Mouse (Mus musculus) myocyte (in vitro differentiated cells): ENCODE measurements at regions not wholly inside any gene's neighbourhood (a gene's known extent, or its start where the extent isn't known, plus 50 kb on each side); places are given as distances from the start of the nearest gene placed in this dataset.

Experiments used
- CEBPB ChIP-seq: IDR thresholded peaks from 2 replicates; pipeline ENCODE4 v1.6.1; 2011; ENCODE audit warnings: mild to moderate bottlenecking, moderate library complexity; ENCODE audit not compliant: poor library complexity, insufficient read depth, severe bottlenecking
- E2F4 ChIP-seq: IDR thresholded peaks from one replicate; pipeline ENCODE4 v1.6.1; 2011; ENCODE audit warnings: mild to moderate bottlenecking, control low read depth, moderate library complexity; ENCODE audit not compliant: insufficient read depth
- MAX ChIP-seq: IDR thresholded peaks from one replicate; pipeline ENCODE4 v1.6.1; 2011; ENCODE audit warnings: low read depth, mild to moderate bottlenecking, control low read depth
- MYOD1 ChIP-seq, 3 experiments: IDR thresholded peaks; one replicate each; pipeline ENCODE4 v1.6.1; 2011; ENCODE audit warnings: control low read depth in 2 of 3, low read depth in 2 of 3, mild to moderate bottlenecking in 2 of 3, moderate library complexity in 1 of 3; ENCODE audit not compliant: insufficient read length in 2 of 3, control insufficient read depth in 1 of 3
- MYOG ChIP-seq, 3 experiments: IDR thresholded peaks; one replicate each; pipeline ENCODE4 v1.6.1; 2011; ENCODE audit warnings: control low read depth in 2 of 3, low read depth in 2 of 3, mild to moderate bottlenecking in 2 of 3; ENCODE audit not compliant: insufficient read length in 2 of 3, control insufficient read depth in 1 of 3, insufficient read depth in 1 of 3
- POLR2A ChIP-seq: IDR thresholded peaks from one replicate; pipeline ENCODE4 v1.6.1; 2011; ENCODE audit warnings: low read depth, mild to moderate bottlenecking, control low read depth, moderate library complexity; ENCODE audit not compliant: insufficient read length
- POLR2AphosphoS2 ChIP-seq: IDR thresholded peaks from one replicate; pipeline ENCODE4 v1.6.1; 2011; ENCODE audit warnings: low read depth, control low read depth; ENCODE audit not compliant: insufficient read length
- REST ChIP-seq: IDR thresholded peaks from one replicate; pipeline ENCODE4 v1.6.1; 2011; ENCODE audit warnings: mild to moderate bottlenecking, control low read depth, moderate library complexity; ENCODE audit not compliant: insufficient read depth, insufficient read length
- SRF ChIP-seq: IDR thresholded peaks from one replicate; pipeline ENCODE4 v1.6.1; 2011; ENCODE audit warnings: low read depth; ENCODE audit not compliant: control insufficient read depth, insufficient read length
- TCF12 ChIP-seq: IDR thresholded peaks from one replicate; pipeline ENCODE4 v1.6.1; 2011; ENCODE audit warnings: mild to moderate bottlenecking, control low read depth; ENCODE audit not compliant: poor library complexity, insufficient read depth, severe bottlenecking
- USF1 ChIP-seq: IDR thresholded peaks from one replicate; pipeline ENCODE4 v1.6.1; 2011; ENCODE audit warnings: low read depth, mild to moderate bottlenecking, control low read depth, moderate library complexity

DNA sequence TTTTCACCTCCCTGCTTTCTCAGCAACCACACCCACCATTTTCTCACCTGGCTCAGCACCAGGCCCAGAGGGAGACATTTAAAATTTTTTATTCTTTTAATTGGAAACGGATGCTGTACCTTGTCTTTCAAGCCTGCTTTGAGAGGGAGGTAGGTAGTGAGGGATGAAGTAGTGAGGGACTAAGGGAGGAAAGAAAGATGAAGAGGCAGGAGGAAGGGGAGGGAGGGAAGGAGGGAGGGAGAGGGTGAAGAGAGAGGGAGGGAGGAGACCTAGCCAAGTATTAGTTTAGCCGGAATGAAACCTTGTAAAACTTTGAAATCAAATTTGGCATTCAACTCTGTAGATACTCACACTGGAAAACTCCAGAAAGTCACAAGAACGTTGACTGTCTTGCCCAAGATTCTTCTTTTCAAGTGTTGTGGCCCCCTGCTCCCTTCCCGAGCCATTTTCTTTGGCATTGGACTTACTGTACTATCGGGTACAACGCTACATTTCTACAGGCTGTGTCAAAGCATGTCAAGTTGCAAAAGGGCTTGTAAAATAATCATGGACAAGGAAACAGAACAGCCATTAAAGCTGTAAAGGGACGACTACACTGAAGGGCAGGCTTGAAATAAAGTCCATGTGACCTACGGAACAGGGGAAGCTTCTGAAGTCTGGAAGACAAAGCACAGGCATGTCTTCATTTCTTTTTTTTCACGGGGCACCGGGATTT, 320.9 kb upstream of the Mpdz start:
- TF ChIP-seq POLR2A, result no peak
- no peak for TF ChIP-seq MAX
- TF ChIP-seq E2F4, result no peak
- TF ChIP-seq REST, result no peak
- TF ChIP-seq POLR2AphosphoS2, result no peak
- TF ChIP-seq MYOG (IDR thresholded peaks at IDR 0.05; ENCODE audit: control insufficient read depth in 1 of 3, insufficient read depth in 1 of 3, insufficient read length in 2 of 3, low read depth in 2 of 3), result no peak
- no peak for TF ChIP-seq USF1
- TF ChIP-seq CEBPB, result no peak
- no peak for TF ChIP-seq SRF
- TF ChIP-seq TCF12, result no peak
- no peak for TF ChIP-seq MYOD1 (IDR thresholded peaks at IDR 0.05; ENCODE audit: control insufficient read depth in 1 of 3, insufficient read length in 2 of 3, low read depth in 2 of 3)
